Mouse (Mus musculus) limb, embryonic 11.5 days (tissue): ENCODE data around the gene Mif. TPM values are rescaled to one million over a fixed set of nuclear protein-coding genes. Genes with fewer than 3 reads are reported as not detected.
"Not testable (repeated sequence)": the region's sequence is repeated elsewhere in the genome, so short reads cannot be mapped to it uniquely, and the experiment has no call there.

Experiments used
- ATAC-seq: fragments of 200-750 bp; cut with Nextera tagmentation; 2 replicates; pipeline ENCODE4 v1.8.0; 2017; ENCODE audit warnings: low read depth; ENCODE audit not compliant: insufficient number of reproducible peaks, low FRiP score, low TSS enrichment
- DNase-seq: peaks from one replicate; pipeline ENCODE4 v3.0.0-alpha.2; 2015; ENCODE audit warnings: low spot score
- H3K27ac ChIP-seq: fragments of 300-500 bp; sonication (generic); replicated peaks from 2 replicates; pipeline ENCODE4 v1.5.1; 2014; ENCODE audit warnings: low read depth, mild to moderate bottlenecking, low read length
- H3K27me3 ChIP-seq: fragments of 300-500 bp; sonication (generic); 2 replicates; pipeline ENCODE4 v1.6.1; 2014; ENCODE audit warnings: mild to moderate bottlenecking, low read length, mixed read lengths; ENCODE audit not compliant: control insufficient read depth, insufficient read depth
- H3K36me3 ChIP-seq: fragments of 300-500 bp; sonication (generic); 2 replicates; pipeline ENCODE4 v1.6.1; 2014; ENCODE audit warnings: mild to moderate bottlenecking, low read length, moderate library complexity, mixed read lengths; ENCODE audit not compliant: control insufficient read depth, insufficient read depth
- H3K4me1 ChIP-seq: fragments of 300-500 bp; sonication (generic); 2 replicates; pipeline ENCODE4 v1.6.1; 2014; ENCODE audit warnings: low read length, mixed read lengths; ENCODE audit not compliant: control insufficient read depth, insufficient read depth
- H3K4me2 ChIP-seq: fragments of 300-500 bp; sonication (generic); 2 replicates; pipeline ENCODE4 v1.6.1; 2014; ENCODE audit warnings: low read depth, mild to moderate bottlenecking, moderate library complexity; ENCODE audit not compliant: severe bottlenecking
- H3K4me3 ChIP-seq: fragments of 300-500 bp; sonication (generic); 2 replicates; pipeline ENCODE4 v1.5.1; 2014; ENCODE audit warnings: low read depth, low read length
- H3K9ac ChIP-seq: fragments of 300-500 bp; sonication (generic); 2 replicates; pipeline ENCODE4 v1.6.1; 2014; ENCODE audit warnings: mild to moderate bottlenecking, low read length
- H3K9me3 ChIP-seq: fragments of 300-500 bp; sonication (generic); 2 replicates; pipeline ENCODE4 v1.6.1; 2016; ENCODE audit warnings: low read length; ENCODE audit not compliant: control insufficient read depth
- WGBS: fragments of 180-500 bp; shearing (Covaris S2); extraction: QIAGEN DNeasy Blood & Tissue Kit; methylation state at CpG from one replicate; pipeline ENCODE4 v1.1.7; 2014; 5-methylcytosine and 5-hydroxymethylcytosine counted together
- polyA plus RNA-seq: library from polyadenylated mRNA; unstranded; fragments of >200 nt; fragmentation: Nextera tagmentation; extraction: Ambion mirVana; gene quantifications from 2 replicates; pipeline ENCODE4 v1.2.1, GENCODE M21; 2014

Mif gene
- polyA plus RNA-seq, 1 experiment from 2014 or later = 2,699 TPM

DNA sequence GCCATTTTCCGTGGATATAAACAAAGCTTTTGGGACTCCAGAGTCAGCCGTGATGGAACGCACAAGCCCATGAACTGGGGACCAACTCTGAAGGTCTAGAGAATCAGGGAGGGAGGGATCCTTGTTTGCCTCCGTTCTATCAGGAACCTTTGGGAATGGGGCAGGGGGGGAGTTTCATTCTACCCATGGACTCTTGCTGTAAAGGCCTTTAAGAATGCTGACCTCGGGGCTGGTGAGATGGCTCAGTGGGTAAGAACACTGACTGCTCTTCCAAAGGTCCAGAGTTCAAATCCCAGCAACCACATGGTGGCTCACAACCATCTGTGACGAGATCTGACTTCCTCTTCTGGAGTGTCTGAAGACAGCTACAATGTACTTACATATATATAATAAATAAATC, 16.1 kb downstream of the Mif start:
- ATAC-seq, H3K9ac ChIP-seq, H3K4me2 ChIP-seq, H3K27me3 ChIP-seq, H3K9me3 ChIP-seq, H3K27ac ChIP-seq, H3K4me1 ChIP-seq, DNase-seq, H3K36me3 ChIP-seq, H3K4me3 ChIP-seq: not testable (repeated sequence)
- 79% methylated on average over 6 of the region's 6 CpGs for WGBS

DNA sequence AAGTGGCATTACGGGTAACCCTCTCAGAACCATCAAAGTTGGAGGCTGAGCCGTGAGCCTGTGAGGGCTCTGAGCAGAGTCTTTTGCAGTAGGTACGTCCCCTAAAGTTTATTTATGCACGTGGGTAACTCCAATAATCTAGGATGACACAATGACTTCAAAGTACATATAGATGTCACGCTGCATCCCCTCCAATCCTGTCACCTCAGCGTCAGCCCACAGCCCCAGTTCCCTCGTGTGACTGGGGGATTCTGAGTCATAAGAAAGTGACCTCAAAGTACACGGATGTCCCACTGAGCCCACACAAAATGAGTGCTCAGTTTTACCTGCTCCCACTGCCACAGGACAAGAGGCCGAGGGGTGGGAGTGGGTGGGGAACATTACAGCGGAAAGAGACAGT, 20.9 kb downstream of the Mif start:
- Histone ChIP-seq H3K27me3 (no peaks in the 10 kb centered on the region), H3K9me3 (no peaks in the 10 kb centered on the region), H3K4me3 (no peak overlapping the region), H3K27ac (no peak overlapping the region), H3K9ac (no peak overlapping the region), H3K36me3 (no peaks in the 10 kb centered on the region), H3K4me1 (peaks cover 10% of the 10 kb centered on the region), H3K4me2 (no peak overlapping the region)
- WGBS = 89% methylated on average over 10 of the region's 10 CpGs
- no peak for DNase-seq
- ATAC-seq = no peak

DNA sequence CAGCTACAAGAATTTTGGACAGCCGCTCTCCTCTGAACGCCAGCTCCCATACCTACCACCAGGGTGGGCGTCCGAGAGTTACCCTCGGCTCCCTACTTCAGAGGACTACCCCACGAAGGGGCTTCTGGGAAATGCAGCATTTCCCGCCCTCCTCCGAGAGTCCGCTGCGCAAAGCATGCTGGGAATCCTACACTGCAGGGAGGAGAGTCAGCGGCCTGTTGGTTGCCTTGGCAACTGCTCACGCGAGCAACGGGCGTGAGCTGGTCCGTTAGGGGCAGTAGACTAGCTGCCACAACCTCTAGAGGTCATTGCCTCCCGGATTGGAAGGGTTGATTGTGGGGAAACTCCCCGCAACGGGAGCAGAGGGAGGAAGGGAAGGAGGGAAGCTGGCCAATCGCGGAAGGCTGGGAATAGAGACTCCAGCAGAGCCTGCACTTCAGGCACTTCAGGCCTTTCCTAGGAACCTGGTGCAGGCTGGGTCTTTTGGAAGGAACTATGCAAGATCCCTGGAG, 22.7 kb downstream of the Mif start, which contains the start of gene Gstt2:
Gene Gstt2, minus strand, starts transcription at position 177 of the 512 bp plus-strand sequence.
- Histone ChIP-seq H3K4me3 (peak within 1 kb of the TSS; percentile 24), H3K9me3 (no peaks in the 10 kb centered on the region), H3K36me3 (no peaks in the 10 kb centered on the region), H3K4me2 (peak within 1 kb of the TSS; percentile 48), H3K27ac (peak within 1 kb of the TSS; percentile 75), H3K27me3 (no peaks in the 10 kb centered on the region), H3K4me1 (peaks cover 10% of the 10 kb centered on the region), H3K9ac (peak within 1 kb of the TSS; percentile 31)
- peak; percentile 97 for DNase-seq
- 0% methylated on average over 21 of the region's 21 CpGs for WGBS
- ATAC-seq = peak; percentile 90

DNA sequence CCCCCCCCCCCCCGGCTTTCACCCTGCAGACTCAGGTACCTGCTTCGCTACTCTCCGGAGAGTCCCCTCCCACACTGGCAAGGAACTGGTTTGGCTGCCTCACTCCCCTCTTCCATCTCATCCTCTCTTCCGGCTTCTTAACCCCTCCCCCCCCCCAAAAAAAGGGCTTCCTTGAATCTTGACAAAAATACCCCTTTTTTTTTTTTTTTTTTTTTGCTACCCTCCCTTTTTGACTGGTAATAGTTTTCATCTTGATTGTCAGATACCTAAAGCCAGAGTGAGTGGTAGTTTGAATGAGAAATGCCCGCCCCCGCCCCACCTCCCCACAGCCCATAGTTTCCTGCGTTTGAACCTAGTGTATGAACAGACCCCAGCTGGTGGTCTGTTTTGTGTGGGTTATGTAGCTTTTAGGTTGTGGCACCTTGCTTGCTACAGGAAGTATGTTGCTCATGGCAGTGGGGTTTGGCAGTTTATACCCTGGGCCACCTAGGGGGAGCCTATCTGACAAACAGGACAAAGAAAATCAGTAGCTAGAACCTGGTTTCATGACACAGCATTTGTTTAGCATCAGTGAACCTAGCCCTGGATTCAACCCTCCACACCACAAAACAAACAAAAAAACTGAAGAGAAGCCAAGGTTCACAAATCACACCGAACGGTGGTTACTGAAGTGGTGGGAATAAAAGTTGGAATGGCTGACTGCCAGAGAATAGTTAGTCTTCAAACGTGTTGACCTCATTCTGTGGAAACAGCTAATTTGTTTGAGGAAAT, 24.1 kb downstream of the Mif start:
- Histone ChIP-seq H3K36me3 (no peaks in the 10 kb centered on the region), H3K9me3 (no peaks in the 10 kb centered on the region), H3K4me2 (peak overlapping the region; percentile 32), H3K9ac (no peak overlapping the region), H3K4me1 (peaks cover 10% of the 10 kb centered on the region), H3K4me3 (peak overlapping the region; percentile 19; the same call in 1 of the 2 replicates), H3K27ac (no peak overlapping the region), H3K27me3 (no peaks in the 10 kb centered on the region)
- ATAC-seq = no peak
- 24% methylated on average over 9 of the region's 10 CpGs for WGBS
- DNase-seq = no peak

DNA sequence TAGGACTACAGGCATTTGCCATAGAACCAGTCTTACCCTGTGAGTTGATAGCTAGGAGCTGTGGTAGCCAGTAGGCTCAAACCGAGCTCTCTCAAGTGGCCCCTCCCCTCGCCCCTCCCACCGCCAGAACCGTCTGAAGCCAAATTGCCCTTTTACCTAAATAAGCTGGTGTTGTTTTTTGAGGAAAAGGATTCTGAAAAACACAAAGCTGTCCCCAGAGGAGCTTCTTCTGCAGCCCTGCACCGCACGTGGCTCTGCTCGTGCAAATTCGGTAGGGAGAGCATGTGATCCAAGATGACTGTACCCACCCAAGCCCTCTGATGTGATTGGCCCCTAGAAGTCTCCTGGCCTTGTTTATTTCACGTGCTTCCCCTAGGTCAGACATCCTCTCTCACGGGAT, 24.7 kb downstream of the Mif start:
- H3K27ac ChIP-seq = no peak overlapping the region
- H3K4me3 ChIP-seq = peak overlapping the region; percentile 19; the same call in 1 of the 2 replicates
- H3K9me3 ChIP-seq = no peaks in the 10 kb centered on the region
- peak overlapping the region; percentile 32 for H3K4me2 ChIP-seq
- H3K4me1 ChIP-seq = peaks cover 10% of the 10 kb centered on the region
- peak; percentile 53 for DNase-seq
- H3K9ac ChIP-seq = no peak overlapping the region
- WGBS = under 1% methylated on average over 10 of the region's 10 CpGs
- H3K27me3 ChIP-seq = no peaks in the 10 kb centered on the region
- ATAC-seq = no peak
- H3K36me3 ChIP-seq = no peaks in the 10 kb centered on the region

DNA sequence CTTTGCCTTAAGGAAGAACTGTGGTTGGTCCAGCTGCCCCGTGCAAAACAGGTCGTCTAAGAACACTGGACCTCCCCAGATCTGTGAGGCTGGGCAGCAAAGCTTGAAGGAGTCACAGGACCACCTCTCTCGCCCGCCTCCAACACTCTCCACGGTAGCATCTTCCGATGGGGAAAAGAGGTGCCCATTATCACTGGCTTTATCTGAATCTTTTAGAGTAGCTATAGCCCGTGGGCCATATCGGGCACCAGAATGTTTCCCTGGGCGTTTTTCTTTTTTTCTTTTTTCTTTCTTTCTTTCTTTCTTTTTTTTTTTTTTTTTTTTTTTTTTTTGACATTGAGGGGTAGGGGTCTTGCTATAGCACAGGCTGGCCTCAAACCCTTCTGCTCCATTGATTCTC, 25.3 kb downstream of the Mif start:
- no peaks in the 10 kb centered on the region for H3K27me3 ChIP-seq
- no peak overlapping the region for H3K27ac ChIP-seq
- H3K36me3 ChIP-seq = no peaks in the 10 kb centered on the region
- H3K9me3 ChIP-seq = no peaks in the 10 kb centered on the region
- WGBS = 10% methylated on average over 9 of the region's 9 CpGs
- H3K4me1 ChIP-seq = peaks cover 10% of the 10 kb centered on the region
- peak overlapping the region; percentile 61 for H3K4me2 ChIP-seq
- DNase-seq = no peak
- peak overlapping the region; percentile 57 for H3K9ac ChIP-seq
- H3K4me3 ChIP-seq = peak overlapping the region; percentile 27
- ATAC-seq = no peak

DNA sequence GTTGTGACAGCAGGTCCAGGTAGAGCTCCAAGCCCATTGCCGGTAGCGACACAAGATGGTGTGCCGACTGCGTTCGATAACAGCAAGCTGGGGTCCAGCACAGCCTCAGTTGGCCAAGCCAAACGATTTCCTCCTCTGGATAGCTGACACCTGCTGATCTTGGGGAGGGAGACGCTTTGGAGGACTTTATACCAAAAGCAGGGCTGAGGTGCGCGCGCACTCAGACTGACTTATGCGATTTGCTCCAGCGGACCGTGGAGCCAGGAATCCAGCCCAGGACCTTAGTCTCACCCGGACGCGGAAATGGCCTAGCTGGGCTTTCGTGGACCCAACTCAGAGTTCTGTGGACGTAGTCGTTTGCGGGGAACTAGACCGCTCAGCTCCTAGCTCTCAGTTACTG, 25.8 kb downstream of the Mif start:
- no peak overlapping the region for H3K27ac ChIP-seq
- H3K36me3 ChIP-seq = no peaks in the 10 kb centered on the region
- no peaks in the 10 kb centered on the region for H3K27me3 ChIP-seq
- DNase-seq (peak; percentile 81), ATAC-seq (no peak)
- peaks cover 10% of the 10 kb centered on the region for H3K4me1 ChIP-seq
- 3% methylated on average over 21 of the region's 21 CpGs for WGBS
- peak overlapping the region; percentile 57 for H3K9ac ChIP-seq
- H3K4me2 ChIP-seq = peak overlapping the region; percentile 61
- H3K4me3 ChIP-seq = peak overlapping the region; percentile 27
- H3K9me3 ChIP-seq = no peaks in the 10 kb centered on the region

DNA sequence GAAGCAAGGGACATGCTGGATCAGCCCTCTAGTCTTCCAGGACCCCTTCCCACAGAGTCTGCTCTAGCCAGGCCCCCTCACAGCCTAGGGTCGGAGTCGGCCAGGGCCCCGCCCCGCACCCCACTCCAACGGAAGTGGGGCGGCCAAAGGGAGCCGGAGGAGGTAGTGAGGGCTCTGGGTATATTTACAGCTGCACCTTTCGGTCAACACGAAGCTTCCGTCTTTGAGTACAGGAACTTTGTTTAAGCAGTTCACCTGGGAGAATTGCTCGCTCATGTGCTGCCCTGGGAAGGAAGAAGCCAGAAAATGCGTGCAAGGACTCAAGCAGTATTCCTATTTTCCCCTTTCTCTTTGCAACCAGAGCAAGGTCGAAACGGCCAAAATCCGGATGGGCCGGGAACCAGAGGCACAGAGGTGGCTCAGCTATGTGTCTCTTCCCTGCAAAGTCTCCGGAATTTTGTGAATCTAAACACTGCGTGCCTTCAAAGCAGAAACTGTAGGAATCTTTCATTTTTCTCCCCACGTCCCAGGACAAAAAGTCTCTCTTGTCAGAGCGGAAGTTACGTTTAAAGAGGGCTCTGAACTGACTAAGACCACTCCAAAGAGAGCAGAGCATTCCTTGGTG, 26.5 kb downstream of the Mif start:
- H3K9ac ChIP-seq = 0 out of 2 replicates have a peak overlapping the region, but pooled peaks have one; percentile 32
- ATAC-seq (no peak), DNase-seq (peak; percentile 41)
- peak overlapping the region; percentile 61 for H3K4me2 ChIP-seq
- no peaks in the 10 kb centered on the region for H3K36me3 ChIP-seq
- no peaks in the 10 kb centered on the region for H3K9me3 ChIP-seq
- H3K4me1 ChIP-seq = peaks cover 10% of the 10 kb centered on the region
- no peak overlapping the region for H3K27ac ChIP-seq
- no peaks in the 10 kb centered on the region for H3K27me3 ChIP-seq
- peak overlapping the region; percentile 27 for H3K4me3 ChIP-seq
- 14% methylated on average over 21 of the region's 21 CpGs for WGBS
